Mouse (Mus musculus) limb, embryonic 13.5 days (tissue): ENCODE data around the gene Camk1d. TPM values are rescaled to one million over a fixed set of nuclear protein-coding genes. Genes with fewer than 3 reads are reported as not detected.

Experiments used
- ATAC-seq: fragments of 200-750 bp; cut with Nextera tagmentation; 2 replicates; pipeline ENCODE4 v1.8.0; 2017; ENCODE audit warnings: low read depth, moderate number of reproducible peaks, moderate TSS enrichment; ENCODE audit not compliant: low FRiP score
- H3K27ac ChIP-seq: fragments of 300-500 bp; sonication (generic); 2 replicates; pipeline ENCODE4 v1.5.1; 2015; ENCODE audit warnings: inconsistent platforms, mild to moderate bottlenecking, moderate library complexity
- H3K27me3 ChIP-seq: fragments of 300-500 bp; sonication (generic); 2 replicates; pipeline ENCODE4 v1.6.1; 2015; ENCODE audit warnings: mild to moderate bottlenecking, inconsistent platforms
- H3K36me3 ChIP-seq: fragments of 300-500 bp; sonication (generic); 2 replicates; pipeline ENCODE4 v1.6.1; 2015; ENCODE audit warnings: inconsistent platforms, mild to moderate bottlenecking, moderate library complexity
- H3K4me1 ChIP-seq: fragments of 300-500 bp; sonication (generic); 2 replicates; pipeline ENCODE4 v1.6.1; 2015; ENCODE audit warnings: inconsistent platforms
- H3K4me2 ChIP-seq: fragments of 300-500 bp; sonication (generic); replicated peaks from 2 replicates; pipeline ENCODE4 v1.6.1; 2015; ENCODE audit warnings: inconsistent platforms, mild to moderate bottlenecking, moderate library complexity
- H3K4me3 ChIP-seq: fragments of 300-500 bp; sonication (generic); 2 replicates; pipeline ENCODE4 v1.5.1; 2015; ENCODE audit warnings: moderate library complexity, mild to moderate bottlenecking, inconsistent platforms
- H3K9ac ChIP-seq: fragments of 300-500 bp; sonication (generic); 2 replicates; pipeline ENCODE4 v1.6.1; 2015; ENCODE audit warnings: mild to moderate bottlenecking, inconsistent platforms
- H3K9me3 ChIP-seq: fragments of 300-500 bp; sonication (generic); 2 replicates; pipeline ENCODE4 v1.6.1; 2016; ENCODE audit warnings: inconsistent platforms
- WGBS: fragments of 180-500 bp; shearing (Covaris S2); methylation state at CpG from one replicate; pipeline ENCODE4 v1.1.7; 2015; 5-methylcytosine and 5-hydroxymethylcytosine counted together
- polyA plus RNA-seq: library from polyadenylated mRNA; unstranded; fragments of >200 nt; fragmentation: Nextera tagmentation; extraction: Ambion mirVana; gene quantifications from 2 replicates; pipeline ENCODE4 v1.2.1, GENCODE M21; 2015

The Camk1d gene
- 2.4 and 2.9 TPM in 2 replicates for polyA plus RNA-seq

- H3K9ac ChIP-seq = peak within 1 kb of the TSS; percentile 70
- WGBS = under 1% methylated on average over 74 of the region's 80 CpGs
- H3K27ac ChIP-seq = no peak within 1 kb of the TSS
- peak within 1 kb of the TSS; percentile 99 for H3K4me2 ChIP-seq
- H3K27me3 ChIP-seq = peaks cover 36% of the 10 kb centered on the region
- peak within 1 kb of the TSS; percentile 65 for H3K4me3 ChIP-seq
- no peaks in the 10 kb centered on the region for H3K36me3 ChIP-seq
- peak; percentile 75 for ATAC-seq
- peaks cover 12% of the 10 kb centered on the region for H3K4me1 ChIP-seq
- H3K9me3 ChIP-seq = peaks cover 9% of the 10 kb centered on the region; the same call in 1 of the 2 replicates
Observed at GRCm38 (mm10) chr2:5714211-5715053, at the start of gene Camk1d. Gene Camk1d, minus strand, starts transcription at chr2:5714515.

GRCm38 (mm10) chr2:5762031-5762430 is 47.7 kb upstream of the Camk1d start:
- no peak overlapping the region for H3K4me2 ChIP-seq
- 95% methylated on average over 3 of the region's 3 CpGs for WGBS
- no peaks in the 10 kb centered on the region for H3K9me3 ChIP-seq
- H3K36me3 ChIP-seq = no peaks in the 10 kb centered on the region
- H3K4me1 ChIP-seq = no peaks in the 10 kb centered on the region
- H3K9ac ChIP-seq = no peak overlapping the region
- H3K4me3 ChIP-seq = no peak overlapping the region
- H3K27me3 ChIP-seq = no peaks in the 10 kb centered on the region
- ATAC-seq = no peak
- H3K27ac ChIP-seq = no peak overlapping the region

GRCm38 (mm10) chr2:5760479-5761008 is 46.2 kb upstream of the Camk1d start:
- H3K4me3 ChIP-seq = no peak overlapping the region
- H3K9ac ChIP-seq = no peak overlapping the region
- H3K4me1 ChIP-seq = no peaks in the 10 kb centered on the region
- no peaks in the 10 kb centered on the region for H3K36me3 ChIP-seq
- no peak overlapping the region for H3K4me2 ChIP-seq
- no peak overlapping the region for H3K27ac ChIP-seq
- no peaks in the 10 kb centered on the region for H3K27me3 ChIP-seq
- H3K9me3 ChIP-seq = no peaks in the 10 kb centered on the region
- 93% methylated on average over 8 of the region's 8 CpGs for WGBS
- ATAC-seq = no peak

GRCm38 (mm10) chr2:5758569-5758968 is 44.3 kb upstream of the Camk1d start:
- WGBS = 91% methylated on average over 2 of the region's 2 CpGs
- H3K4me1 ChIP-seq = no peaks in the 10 kb centered on the region
- no peak overlapping the region for H3K4me2 ChIP-seq
- no peak for ATAC-seq
- H3K27me3 ChIP-seq = no peaks in the 10 kb centered on the region
- H3K36me3 ChIP-seq = no peaks in the 10 kb centered on the region
- H3K9me3 ChIP-seq = no peaks in the 10 kb centered on the region
- no peak overlapping the region for H3K27ac ChIP-seq
- no peak overlapping the region for H3K4me3 ChIP-seq
- no peak overlapping the region for H3K9ac ChIP-seq

GRCm38 (mm10) chr2:5750872-5751271 is 36.6 kb upstream of the Camk1d start:
- Histone ChIP-seq H3K27me3 (no peaks in the 10 kb centered on the region), H3K36me3 (no peaks in the 10 kb centered on the region), H3K9ac (no peak overlapping the region), H3K27ac (no peak overlapping the region), H3K4me3 (no peak overlapping the region), H3K4me1 (peaks cover 8% of the 10 kb centered on the region; the same call in 1 of the 2 replicates), H3K9me3 (no peaks in the 10 kb centered on the region), H3K4me2 (no peak overlapping the region)
- no peak for ATAC-seq
- 80% methylated on average over 3 of the region's 3 CpGs for WGBS

- H3K4me1 ChIP-seq = peaks cover 8% of the 10 kb centered on the region; the same call in 1 of the 2 replicates
- H3K4me2 ChIP-seq = no peak overlapping the region
- H3K9ac ChIP-seq = no peak overlapping the region
- WGBS = 64% methylated on average over 6 of the region's 6 CpGs
- H3K4me3 ChIP-seq = no peak overlapping the region
- no peaks in the 10 kb centered on the region for H3K27me3 ChIP-seq
- no peaks in the 10 kb centered on the region for H3K9me3 ChIP-seq
- ATAC-seq = peak; percentile 59; the same call in 1 of the 2 replicates
- H3K36me3 ChIP-seq = no peaks in the 10 kb centered on the region
- no peak overlapping the region; the same call in 1 of the 2 replicates for H3K27ac ChIP-seq
Observed at GRCm38 (mm10) chr2:5749210-5749609, 34.9 kb upstream of the Camk1d start.

- H3K4me1 ChIP-seq = peaks cover 8% of the 10 kb centered on the region; the same call in 1 of the 2 replicates
- WGBS = 85% methylated on average over 5 of the region's 5 CpGs
- H3K9ac ChIP-seq = no peak overlapping the region
- no peak overlapping the region for H3K27ac ChIP-seq
- H3K36me3 ChIP-seq = no peaks in the 10 kb centered on the region
- peaks cover 4% of the 10 kb centered on the region; the same call in 1 of the 2 replicates for H3K9me3 ChIP-seq
- H3K4me2 ChIP-seq = no peak overlapping the region
- no peak overlapping the region for H3K4me3 ChIP-seq
- H3K27me3 ChIP-seq = no peaks in the 10 kb centered on the region
- no peak for ATAC-seq
Observed at GRCm38 (mm10) chr2:5747545-5748043, 33.3 kb upstream of the Camk1d start.

GRCm38 (mm10) chr2:5746529-5746928 is 32.2 kb upstream of the Camk1d start:
- Histone ChIP-seq H3K9me3 (peaks cover 6% of the 10 kb centered on the region; the same call in 1 of the 2 replicates), H3K4me2 (peak overlapping the region; percentile 32), H3K4me1 (peaks cover 8% of the 10 kb centered on the region; the same call in 1 of the 2 replicates), H3K27ac (no peak overlapping the region), H3K36me3 (no peaks in the 10 kb centered on the region), H3K27me3 (no peaks in the 10 kb centered on the region), H3K4me3 (no peak overlapping the region), H3K9ac (no peak overlapping the region)
- 57% methylated on average over 12 of the region's 12 CpGs for WGBS
- no peak for ATAC-seq

GRCm38 (mm10) chr2:5743886-5744285 is 29.6 kb upstream of the Camk1d start:
- no peak overlapping the region for H3K4me2 ChIP-seq
- no peaks in the 10 kb centered on the region for H3K27me3 ChIP-seq
- peaks cover 6% of the 10 kb centered on the region; the same call in 1 of the 2 replicates for H3K9me3 ChIP-seq
- WGBS = 81% methylated on average over 8 of the region's 8 CpGs
- H3K9ac ChIP-seq = no peak overlapping the region
- ATAC-seq = no peak
- H3K36me3 ChIP-seq = no peaks in the 10 kb centered on the region
- no peak overlapping the region for H3K27ac ChIP-seq
- no peak overlapping the region for H3K4me3 ChIP-seq
- H3K4me1 ChIP-seq = peaks cover 8% of the 10 kb centered on the region; the same call in 1 of the 2 replicates

- Histone ChIP-seq H3K9ac (no peak overlapping the region), H3K9me3 (peaks cover 6% of the 10 kb centered on the region; the same call in 1 of the 2 replicates), H3K4me1 (0 out of 2 replicates have a peak, but pooled peaks cover 4% of the 10 kb centered on the region), H3K4me2 (no peak overlapping the region), H3K27ac (no peak overlapping the region), H3K27me3 (no peaks in the 10 kb centered on the region), H3K36me3 (no peaks in the 10 kb centered on the region), H3K4me3 (no peak overlapping the region)
- WGBS = 90% methylated on average over 1 of the region's 1 CpGs
- no peak for ATAC-seq
Observed at GRCm38 (mm10) chr2:5740913-5741312, 26.6 kb upstream of the Camk1d start.

- 26% methylated on average over 2 of the region's 2 CpGs for WGBS
- Histone ChIP-seq H3K4me3 (no peak overlapping the region), H3K27me3 (no peaks in the 10 kb centered on the region), H3K36me3 (no peaks in the 10 kb centered on the region), H3K9me3 (no peaks in the 10 kb centered on the region), H3K4me2 (no peak overlapping the region), H3K9ac (no peak overlapping the region), H3K4me1 (peaks cover 11% of the 10 kb centered on the region; the same call in 1 of the 2 replicates), H3K27ac (no peak overlapping the region; the same call in 1 of the 2 replicates)
- no peak for ATAC-seq
Observed at GRCm38 (mm10) chr2:5735881-5736280, 21.6 kb upstream of the Camk1d start.
